Mouse (Mus musculus): ENCODE data around the gene Fosl1.

Gene Fosl1

GRCm38 (mm10) chr19:5424782-5425741, 22.3 kb upstream of the Fosl1 start, which contains the start of the genes Drap1 and AI837181:
Gene Drap1 (minus strand): TSS chr19:5424979.
Gene AI837181 (plus strand): TSS chr19:5425144.
- peak; percentile 90 to 93 for DNase-seq (ENCODE audit: low spot score in 2 of 2)

- DNase-seq (ENCODE audit: low spot score in 2 of 2) = no peak
Measured at GRCm38 (mm10) chr19:5425906-5426565, 21.3 kb upstream of the Fosl1 start.

GRCm38 (mm10) chr19:5426640-5427290, 20.6 kb upstream of the Fosl1 start:
- DNase-seq (ENCODE audit: low spot score in 2 of 2) = no peak

GRCm38 (mm10) chr19:5428083-5428482, 19.3 kb upstream of the Fosl1 start:
- no peak for DNase-seq (ENCODE audit: low spot score in 2 of 2)

GRCm38 (mm10) chr19:5429219-5429618, 18.1 kb upstream of the Fosl1 start:
- DNase-seq (ENCODE audit: low spot score in 2 of 2) = no peak

GRCm38 (mm10) chr19:5429806-5430205, 17.5 kb upstream of the Fosl1 start:
- no peak for DNase-seq (ENCODE audit: low spot score in 2 of 2)

GRCm38 (mm10) chr19:5430408-5430807, 16.9 kb upstream of the Fosl1 start:
- no peak for DNase-seq (ENCODE audit: low spot score in 2 of 2)

- DNase-seq (ENCODE audit: low spot score in 2 of 2) = no peak
Measured at GRCm38 (mm10) chr19:5431911-5432464, 15.4 kb upstream of the Fosl1 start.

- no peak for DNase-seq (ENCODE audit: low spot score in 2 of 2)
Measured at GRCm38 (mm10) chr19:5432992-5433852, 14.1 kb upstream of the Fosl1 start.

- no peak for DNase-seq (ENCODE audit: low spot score in 2 of 2)
Measured at GRCm38 (mm10) chr19:5433951-5434350, 13.4 kb upstream of the Fosl1 start.

- DNase-seq (ENCODE audit: low spot score in 2 of 2) = no peak
Measured at GRCm38 (mm10) chr19:5444371-5444908, 2.9 kb upstream of the Fosl1 start.

GRCm38 (mm10) chr19:5444954-5445353, 2.4 kb upstream of the Fosl1 start:
- no peak for DNase-seq (ENCODE audit: low spot score in 2 of 2)

GRCm38 (mm10) chr19:5445747-5446146, 1.6 kb upstream of the Fosl1 start:
- no peak for DNase-seq (ENCODE audit: low spot score in 2 of 2)

GRCm38 (mm10) chr19:5448354-5449150, 1.2 kb downstream of the Fosl1 start:
- DNase-seq (ENCODE audit: low spot score in 2 of 2) = no peak

- no peak for DNase-seq (ENCODE audit: low spot score in 2 of 2)
Measured at GRCm38 (mm10) chr19:5449673-5450072, 2.3 kb downstream of the Fosl1 start.

- no peak for DNase-seq (ENCODE audit: low spot score in 2 of 2)
Measured at GRCm38 (mm10) chr19:5451766-5452165, 4.4 kb downstream of the Fosl1 start.

- no peak for DNase-seq (ENCODE audit: low spot score in 2 of 2)
Measured at GRCm38 (mm10) chr19:5455037-5455436, 7.7 kb downstream of the Fosl1 start.

GRCm38 (mm10) chr19:5455568-5455967, 8.2 kb downstream of the Fosl1 start:
- DNase-seq (ENCODE audit: low spot score in 2 of 2) = peak in 1 of 2 experiments; percentile 10

GRCm38 (mm10) chr19:5456241-5456921, 9.0 kb downstream of the Fosl1 start:
- DNase-seq (ENCODE audit: low spot score in 2 of 2) = peak in 1 of 2 experiments; percentile 13
